Mouse (Mus musculus): ENCODE measurements around the gene Olfr557. TPM values are rescaled to one million over a fixed set of nuclear protein-coding genes. Genes with fewer than 3 reads are reported as not detected.

The Olfr557 gene
- polyA plus RNA-seq, 1 experiment from 2014 or later, result not detected

DNA sequence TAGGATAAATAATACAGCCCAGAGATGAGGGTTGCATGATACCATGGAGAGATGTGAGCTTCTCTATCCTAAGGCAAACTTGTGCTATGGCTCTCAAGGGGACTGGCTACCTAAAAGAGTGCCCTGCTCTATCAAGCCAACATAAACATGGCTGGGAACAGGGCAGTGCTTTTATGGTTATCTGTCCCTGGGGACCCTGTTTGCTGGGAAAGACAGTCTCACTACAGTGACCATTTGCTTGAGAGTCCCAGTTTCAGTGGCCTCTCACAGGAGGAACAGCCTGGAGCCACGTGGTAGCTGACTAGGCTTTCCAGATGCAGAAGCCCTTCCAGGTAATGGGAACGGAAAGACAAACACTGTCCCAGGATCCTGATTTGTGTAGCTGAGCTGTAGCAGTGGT, 42.0 kb downstream of the Olfr557 start:
- ATAC-seq (ENCODE audit: insufficient number of reproducible peaks, insufficient read depth, low FRiP score, low TSS enrichment, low read depth), result no peak
- H3K9ac ChIP-seq, result no peak overlapping the region
- H3K9me3 ChIP-seq, result no peaks in the 10 kb centered on the region
- H3K4me3 ChIP-seq, result no peak overlapping the region
- H3K4me2 ChIP-seq, result no peak overlapping the region
- H3K27ac ChIP-seq, result no peak overlapping the region
- H3K36me3 ChIP-seq, result no peaks in the 10 kb centered on the region
- WGBS, result 53% methylated on average over 2 of the region's 2 CpGs
- no peaks in the 10 kb centered on the region for H3K27me3 ChIP-seq
- no peaks in the 10 kb centered on the region for H3K4me1 ChIP-seq

Other genes starting within 250 kb of the Olfr557 start
- gene Olfr543, start 214.2 kb upstream of the Olfr557 start, polyA plus RNA-seq (2015; fragmentation: Nextera tagmentation; extraction: Ambion mirVana), result 0.32 and 0.36 TPM in 2 replicates
- gene Olfr544, start 207.6 kb upstream of the Olfr557 start, polyA plus RNA-seq (2015; fragmentation: Nextera tagmentation; extraction: Ambion mirVana), result 0.10 and 0.20 TPM in 2 replicates
- 0.18 TPM in 1 of 2 replicates, not detected in the other for gene Olfr545, start 196.3 kb upstream of the Olfr557 start, polyA plus RNA-seq (2015; fragmentation: Nextera tagmentation; extraction: Ambion mirVana)
- not detected in 2 replicates for gene Olfr547, start 161.2 kb upstream of the Olfr557 start, polyA plus RNA-seq (2015; fragmentation: Nextera tagmentation; extraction: Ambion mirVana)
- not detected in 2 replicates for gene Olfr548-ps1, start 155.0 kb upstream of the Olfr557 start, polyA plus RNA-seq (2015; fragmentation: Nextera tagmentation; extraction: Ambion mirVana)
- gene Olfr549, start 146.0 kb upstream of the Olfr557 start, polyA plus RNA-seq (2015; fragmentation: Nextera tagmentation; extraction: Ambion mirVana), result not detected in 2 replicates
- 0.56 and 0.67 TPM in 2 replicates for gene Trim21, start 130.4 kb upstream of the Olfr557 start, polyA plus RNA-seq (2015; fragmentation: Nextera tagmentation; extraction: Ambion mirVana)
- 0.51 TPM in 1 of 2 replicates, not detected in the other for gene Olfr550, start 124.5 kb upstream of the Olfr557 start, polyA plus RNA-seq (2015; fragmentation: Nextera tagmentation; extraction: Ambion mirVana)
- gene Olfr551, start 104.0 kb upstream of the Olfr557 start, polyA plus RNA-seq (2015; fragmentation: Nextera tagmentation; extraction: Ambion mirVana), result not detected in 2 replicates
- not detected in 2 replicates for gene Olfr552, start 98.1 kb upstream of the Olfr557 start, polyA plus RNA-seq (2015; fragmentation: Nextera tagmentation; extraction: Ambion mirVana)
- gene Olfr553, start 77.7 kb upstream of the Olfr557 start, polyA plus RNA-seq (2015; fragmentation: Nextera tagmentation; extraction: Ambion mirVana), result not detected in 2 replicates
- not detected in 2 replicates for gene Olfr554, start 57.5 kb upstream of the Olfr557 start, polyA plus RNA-seq (2015; fragmentation: Nextera tagmentation; extraction: Ambion mirVana)
- not detected in 2 replicates for gene Olfr555, start 37.1 kb upstream of the Olfr557 start, polyA plus RNA-seq (2015; fragmentation: Nextera tagmentation; extraction: Ambion mirVana)
- gene Olfr556, start 31.0 kb upstream of the Olfr557 start, polyA plus RNA-seq (2015; fragmentation: Nextera tagmentation; extraction: Ambion mirVana), result not detected in 2 replicates
- gene Trim68, start 8.6 kb upstream of the Olfr557 start, polyA plus RNA-seq (2015; fragmentation: Nextera tagmentation; extraction: Ambion mirVana), result 16.6 and 18.6 TPM in 2 replicates
- gene Olfr558, start 6.3 kb downstream of the Olfr557 start, polyA plus RNA-seq (2015; fragmentation: Nextera tagmentation; extraction: Ambion mirVana), result 0.08 and 0.15 TPM in 2 replicates
- not detected in 2 replicates for gene Olfr33, start 23.2 kb downstream of the Olfr557 start, polyA plus RNA-seq (2015; fragmentation: Nextera tagmentation; extraction: Ambion mirVana)
- gene Olfr559, start 31.6 kb downstream of the Olfr557 start, polyA plus RNA-seq (2015; fragmentation: Nextera tagmentation; extraction: Ambion mirVana), result not detected in 2 replicates
- gene Olfr560, start 63.5 kb downstream of the Olfr557 start, polyA plus RNA-seq (2015; fragmentation: Nextera tagmentation; extraction: Ambion mirVana), result not detected in 2 replicates
- 0.04 and 0.33 TPM in 2 replicates for gene Olfr78, start 63.6 kb downstream of the Olfr557 start, polyA plus RNA-seq (2015; fragmentation: Nextera tagmentation; extraction: Ambion mirVana)
- gene Olfr561, start 75.3 kb downstream of the Olfr557 start, polyA plus RNA-seq (2015; fragmentation: Nextera tagmentation; extraction: Ambion mirVana), result not detected in 2 replicates
- not detected in 2 replicates for gene Olfr564, start 107.6 kb downstream of the Olfr557 start, polyA plus RNA-seq (2015; fragmentation: Nextera tagmentation; extraction: Ambion mirVana)
- gene Olfr566, start 162.9 kb downstream of the Olfr557 start, polyA plus RNA-seq (2015; fragmentation: Nextera tagmentation; extraction: Ambion mirVana), result not detected in 2 replicates
- gene Olfr568, start 181.2 kb downstream of the Olfr557 start, polyA plus RNA-seq (2015; fragmentation: Nextera tagmentation; extraction: Ambion mirVana), result 0.45 TPM in 1 of 2 replicates, not detected in the other
- gene Olfr569, start 195.0 kb downstream of the Olfr557 start, polyA plus RNA-seq (2015; fragmentation: Nextera tagmentation; extraction: Ambion mirVana), result not detected in 2 replicates
- not detected in 2 replicates for gene Olfr570, start 198.7 kb downstream of the Olfr557 start, polyA plus RNA-seq (2015; fragmentation: Nextera tagmentation; extraction: Ambion mirVana)
- gene Olfr571, start 221.6 kb downstream of the Olfr557 start, polyA plus RNA-seq (2015; fragmentation: Nextera tagmentation; extraction: Ambion mirVana), result 0.15 and 0.33 TPM in 2 replicates
- gene Olfr572, start 228.5 kb downstream of the Olfr557 start, polyA plus RNA-seq (2015; fragmentation: Nextera tagmentation; extraction: Ambion mirVana), result not detected in 2 replicates
- not detected in 2 replicates for gene Olfr573-ps1, start 246.7 kb downstream of the Olfr557 start, polyA plus RNA-seq (2015; fragmentation: Nextera tagmentation; extraction: Ambion mirVana)